Mouse (Mus musculus) MEL (cell line): ENCODE results near the gene Klhdc2. TPM values are rescaled to one million over a fixed set of nuclear protein-coding genes. Genes with fewer than 3 reads are reported as not detected.

Source experiments
- DNase-seq: peaks from one replicate; pipeline ENCODE4 v3.0.0; 2011; ENCODE audit warnings: low read depth, low spot score
- H3K27ac ChIP-seq: 2 replicates; pipeline ENCODE4 v1.5.1; 2012; ENCODE audit warnings: low read depth, mild to moderate bottlenecking, control low read depth, low read length, moderate library complexity; ENCODE audit not compliant: control insufficient read depth
- H3K27me3 ChIP-seq, 2 experiments: fragments of 150-350 bp in 1 of 2; sonication (generic) in 1 of 2; 2 replicates each; pipeline ENCODE4 v1.6.1; 2012; ENCODE audit warnings: low read length in 2 of 2, mild to moderate bottlenecking in 2 of 2, improper control_type of control experiment in 1 of 2, moderate library complexity in 1 of 2; ENCODE audit not compliant: insufficient read depth in 2 of 2, control insufficient read depth in 1 of 2
- H3K36me3 ChIP-seq, 2 experiments: 2 replicates each; pipeline ENCODE4 v1.6.1; 2012 to 2014; ENCODE audit warnings: low read length in 2 of 2, improper control_type of control experiment in 1 of 2, inconsistent platforms in 1 of 2, mild to moderate bottlenecking in 1 of 2; ENCODE audit not compliant: insufficient read depth in 2 of 2, control insufficient read depth in 1 of 2
- H3K4me1 ChIP-seq, 2 experiments: fragments of 150-350 bp in 1 of 2; sonication (generic) in 1 of 2; 2 replicates each; pipeline ENCODE4 v1.6.1; 2012; ENCODE audit warnings: low read length in 2 of 2, improper control_type of control experiment in 1 of 2, mild to moderate bottlenecking in 1 of 2; ENCODE audit not compliant: insufficient read depth in 2 of 2, control insufficient read depth in 1 of 2
- H3K4me3 ChIP-seq, 2 experiments: fragments of 150-350 bp in 1 of 2; sonication (generic) in 1 of 2; 2 replicates each; pipeline ENCODE4 v1.5.1; 2012; ENCODE audit warnings: low read depth in 2 of 2, low read length in 2 of 2, mild to moderate bottlenecking in 2 of 2, moderate library complexity in 2 of 2, control low read depth in 1 of 2, improper control_type of control experiment in 1 of 2; ENCODE audit not compliant: control insufficient read depth in 1 of 2, insufficient read depth in 1 of 2
- H3K79me2 ChIP-seq: 2 replicates; pipeline ENCODE4 v1.6.1; 2012; ENCODE audit warnings: mild to moderate bottlenecking, low read length, moderate library complexity; ENCODE audit not compliant: control insufficient read depth, poor library complexity, insufficient read depth
- H3K9ac ChIP-seq: 2 replicates; pipeline ENCODE4 v1.6.1; 2012; ENCODE audit warnings: low read depth, mild to moderate bottlenecking, control low read depth, low read length, moderate library complexity; ENCODE audit not compliant: control insufficient read depth, poor library complexity, severe bottlenecking
- H3K9me3 ChIP-seq: fragments of 150-350 bp; sonication (generic); replicated peaks from 2 replicates; pipeline ENCODE4 v1.6.1; 2012; ENCODE audit warnings: mild to moderate bottlenecking, low read length, improper control_type of control experiment, moderate library complexity; ENCODE audit not compliant: insufficient read depth
- CHD2 ChIP-seq: IDR thresholded peaks from 2 replicates; pipeline ENCODE4 v1.6.1; 2011; ENCODE audit warnings: low read length, improper control_type of control experiment
- E2F4 ChIP-seq: IDR thresholded peaks from 2 replicates; pipeline ENCODE4 v1.6.1; 2011; ENCODE audit warnings: low read depth, low read length, improper control_type of control experiment, borderline replicate concordance
- ELF1 ChIP-seq: IDR thresholded peaks from 2 replicates; pipeline ENCODE4 v1.6.1; 2014; ENCODE audit warnings: low read depth, mild to moderate bottlenecking, inconsistent platforms, low read length, improper control_type of control experiment, moderate library complexity
- EP300 ChIP-seq, 2 experiments: IDR thresholded peaks; 2 replicates each; pipeline ENCODE4 v1.6.1; 2011; ENCODE audit warnings: improper control_type of control experiment in 2 of 2, low read length in 2 of 2, low read depth in 1 of 2, mild to moderate bottlenecking in 1 of 2
- GABPA ChIP-seq: IDR thresholded peaks from 2 replicates; pipeline ENCODE4 v1.6.1; 2012; ENCODE audit warnings: low read depth, mild to moderate bottlenecking, inconsistent platforms, low read length, improper control_type of control experiment, moderate library complexity
- GATA1 ChIP-seq: IDR thresholded peaks from 2 replicates; pipeline ENCODE4 v1.6.1; 2011; ENCODE audit warnings: low read depth, low read length, improper control_type of control experiment
- JUND ChIP-seq: IDR thresholded peaks from 2 replicates; pipeline ENCODE4 v1.6.1; 2011; ENCODE audit warnings: low read depth, mild to moderate bottlenecking, improper control_type of control experiment, low read length
- MAFK ChIP-seq: IDR thresholded peaks from 2 replicates; pipeline ENCODE4 v1.6.1; 2011; ENCODE audit warnings: low read depth, mild to moderate bottlenecking, low read length, improper control_type of control experiment, borderline replicate concordance
- MYB ChIP-seq: IDR thresholded peaks from 2 replicates; pipeline ENCODE4 v1.6.1; 2011; ENCODE audit warnings: mild to moderate bottlenecking, low read depth, low read length, improper control_type of control experiment
- MYC ChIP-seq: IDR thresholded peaks from 2 replicates; pipeline ENCODE4 v1.6.1; 2011; ENCODE audit warnings: low read depth, mild to moderate bottlenecking, low read length, improper control_type of control experiment, moderate library complexity
- NELFE ChIP-seq: IDR thresholded peaks from 2 replicates; pipeline ENCODE4 v1.6.1; 2011; ENCODE audit warnings: low read depth, low read length, improper control_type of control experiment
- NRF1 ChIP-seq: IDR thresholded peaks from 2 replicates; pipeline ENCODE4 v1.6.1; 2014; ENCODE audit warnings: low read depth, mild to moderate bottlenecking, inconsistent platforms, low read length, improper control_type of control experiment, moderate library complexity; ENCODE audit not compliant: poor library complexity, insufficient read depth, severe bottlenecking
- POLR2A ChIP-seq, 2 experiments: IDR thresholded peaks; 2 replicates each; pipeline ENCODE4 v1.6.1; 2011 to 2012; ENCODE audit warnings: low read length in 2 of 2, mild to moderate bottlenecking in 2 of 2, control low read depth in 1 of 2, improper control_type of control experiment in 1 of 2, low read depth in 1 of 2, moderate library complexity in 1 of 2; ENCODE audit not compliant: control insufficient read depth in 1 of 2, insufficient read depth in 1 of 2, poor library complexity in 1 of 2
- POLR2AphosphoS2 ChIP-seq: IDR thresholded peaks from 2 replicates; pipeline ENCODE4 v1.6.1; 2011; ENCODE audit warnings: low read length, improper control_type of control experiment
- RAD21 ChIP-seq: IDR thresholded peaks from 2 replicates; pipeline ENCODE4 v1.6.1; 2011; ENCODE audit warnings: mild to moderate bottlenecking, low read depth, low read length, improper control_type of control experiment
- SIN3A ChIP-seq: IDR thresholded peaks from 2 replicates; pipeline ENCODE4 v1.6.1; 2012; ENCODE audit warnings: low read length, improper control_type of control experiment, inconsistent platforms
- SMC3 ChIP-seq: IDR thresholded peaks from 2 replicates; pipeline ENCODE4 v1.6.1; 2011; ENCODE audit warnings: low read depth, low read length, improper control_type of control experiment
- TAL1 ChIP-seq: IDR thresholded peaks from 2 replicates; pipeline ENCODE4 v1.6.1; 2012; ENCODE audit warnings: mild to moderate bottlenecking, inconsistent platforms, low read length, moderate library complexity, mixed read lengths
- TBP ChIP-seq: IDR thresholded peaks from 2 replicates; pipeline ENCODE4 v1.8.0; 2011; ENCODE audit warnings: low read depth, low read length, improper control_type of control experiment
- TCF12 ChIP-seq: IDR thresholded peaks from 2 replicates; pipeline ENCODE4 v1.6.1; 2014; ENCODE audit warnings: low read depth, mild to moderate bottlenecking, inconsistent platforms, low read length, improper control_type of control experiment, moderate library complexity
- UBTF ChIP-seq: IDR thresholded peaks from 2 replicates; pipeline ENCODE4 v1.6.1; 2012; ENCODE audit warnings: low read depth, mild to moderate bottlenecking, inconsistent platforms, low read length, improper control_type of control experiment, moderate library complexity, borderline replicate concordance; ENCODE audit not compliant: insufficient read depth
- USF1 ChIP-seq: IDR thresholded peaks from 2 replicates; pipeline ENCODE4 v1.6.1; 2014; ENCODE audit warnings: low read depth, mild to moderate bottlenecking, inconsistent platforms, low read length, improper control_type of control experiment, moderate library complexity
- USF2 ChIP-seq, 2 experiments: IDR thresholded peaks; 2 replicates each; pipeline ENCODE4 v1.6.1; 2011 to 2012; ENCODE audit warnings: improper control_type of control experiment in 2 of 2, low read length in 2 of 2, borderline replicate concordance in 1 of 2, inconsistent platforms in 1 of 2, low read depth in 1 of 2, mild to moderate bottlenecking in 1 of 2; ENCODE audit not compliant: insufficient read depth in 1 of 2
- ZKSCAN1 ChIP-seq: IDR thresholded peaks from 2 replicates; pipeline ENCODE4 v1.6.1; 2012; ENCODE audit warnings: low read depth, mild to moderate bottlenecking, inconsistent platforms, low read length, improper control_type of control experiment, moderate library complexity
- ZNF384 ChIP-seq: IDR thresholded peaks from 2 replicates; pipeline ENCODE4 v1.6.1; 2012; ENCODE audit warnings: low read depth, mild to moderate bottlenecking, inconsistent platforms, low read length, improper control_type of control experiment
- polyA plus RNA-seq, 2 experiments: library from polyadenylated mRNA; stranded (reverse) in 1 of 2; unstranded in 1 of 2; fragments of >175 nt in 1 of 2; fragments of >200 nt in 1 of 2; gene quantifications; 2 replicates each; pipeline versions ENCODE4 v1.2.1 to v1.2.4; 2012; ENCODE audit warnings: low replicate concordance in 2 of 2, low read depth in 1 of 2; ENCODE audit not compliant: insufficient read length in 2 of 2, insufficient read depth in 1 of 2, missing spikeins in 1 of 2
- total RNA-seq: library from RNA; depleted of rRNA; stranded (reverse); fragments of 300-350 nt; gene quantifications from 2 replicates; pipeline ENCODE4 v1.2.3, GENCODE M21; 2012

Gene Klhdc2
- total and polyA plus RNA-seq, 3 experiments = 48.5 to 154 (median 51.7) TPM

DNA sequence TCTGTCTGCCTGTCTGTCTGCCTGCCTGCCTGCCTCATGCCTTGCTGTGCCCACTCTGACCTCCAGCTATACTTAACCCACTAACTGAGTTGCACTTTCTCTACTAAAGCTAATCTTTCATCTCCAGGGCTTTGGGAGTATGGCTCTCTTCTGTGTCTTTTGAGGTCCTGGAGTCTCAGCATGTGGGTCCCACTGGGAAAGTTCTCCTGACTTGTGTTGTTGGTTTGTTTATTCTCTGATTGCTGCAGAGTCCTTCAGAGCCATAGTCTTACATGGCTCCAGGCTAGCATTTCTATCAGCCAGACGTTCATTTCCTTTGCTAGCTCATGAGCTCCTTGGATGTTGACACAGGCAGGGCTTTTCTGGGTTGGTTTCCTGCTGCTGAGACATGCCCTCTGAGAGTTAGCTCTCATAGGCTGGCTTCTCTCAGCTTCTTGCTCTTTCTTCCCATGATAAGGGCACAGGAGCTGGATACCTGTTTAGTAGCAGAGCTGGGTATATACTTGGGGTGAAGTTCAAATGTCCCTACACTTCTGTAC is 16.5 kb upstream of the Klhdc2 start:
- TF ChIP-seq TBP (no peak), ELF1 (no peak), NRF1 (no peak), GATA1 (no peak), USF2 (IDR thresholded peaks at IDR 0.05; ENCODE audit: borderline replicate concordance in 1 of 2, insufficient read depth in 1 of 2, low read depth in 1 of 2, low read length in 2 of 2) (no peak), TCF12 (no peak), NELFE (no peak), USF1 (no peak)
- TF ChIP-seq, all 39 proteins: peak for 0
- DNase-seq = no peak
- no peaks in the 10 kb centered on the region for H3K36me3 ChIP-seq
- H3K9ac ChIP-seq = no peak overlapping the region
- H3K9me3 ChIP-seq = no peaks in the 10 kb centered on the region
- H3K27me3 ChIP-seq = no peaks in the 10 kb centered on the region; a peak in 1 of 4 replicates
- no peak overlapping the region for H3K4me3 ChIP-seq
- H3K27ac ChIP-seq = no peak overlapping the region
- no peaks in the 10 kb centered on the region for H3K4me1 ChIP-seq
- no peaks in the 10 kb centered on the region for H3K79me2 ChIP-seq

DNA sequence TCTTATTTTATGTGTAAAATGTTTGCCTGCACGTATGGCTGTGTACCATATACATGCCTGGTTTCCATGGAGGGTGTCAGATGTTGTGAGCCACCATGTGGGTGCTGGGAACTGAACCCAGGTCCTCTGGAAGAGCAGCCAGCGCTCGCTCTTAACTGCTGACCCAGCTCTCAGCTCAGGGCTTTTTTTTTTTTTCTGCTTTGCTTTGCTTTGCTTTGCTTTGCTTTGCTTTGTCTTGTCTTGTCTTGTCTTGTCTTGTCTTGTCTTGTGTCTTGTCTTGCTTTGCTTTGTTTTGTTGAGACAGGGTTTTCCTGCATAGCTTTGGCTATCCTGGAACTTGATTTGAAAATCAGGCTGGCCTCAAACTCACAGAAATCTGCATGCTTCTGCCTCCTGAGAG is 15.6 kb upstream of the Klhdc2 start:
- no peak overlapping the region for H3K9ac ChIP-seq
- H3K79me2 ChIP-seq = no peaks in the 10 kb centered on the region
- no peak for TF ChIP-seq EP300 (IDR thresholded peaks at IDR 0.05; ENCODE audit: low read depth in 1 of 2, low read length in 2 of 2)
- no peak for TF ChIP-seq TAL1
- no peak for TF ChIP-seq SMC3
- no peak for TF ChIP-seq JUND
- no peak for TF ChIP-seq ZNF384
- H3K27ac ChIP-seq = no peak overlapping the region
- no peak for DNase-seq
- H3K9me3 ChIP-seq = no peaks in the 10 kb centered on the region
- H3K4me3 ChIP-seq = no peak overlapping the region
- H3K4me1 ChIP-seq = no peaks in the 10 kb centered on the region
- no peaks in the 10 kb centered on the region for H3K36me3 ChIP-seq
- no peaks in the 10 kb centered on the region; a peak in 1 of 4 replicates for H3K27me3 ChIP-seq

DNA sequence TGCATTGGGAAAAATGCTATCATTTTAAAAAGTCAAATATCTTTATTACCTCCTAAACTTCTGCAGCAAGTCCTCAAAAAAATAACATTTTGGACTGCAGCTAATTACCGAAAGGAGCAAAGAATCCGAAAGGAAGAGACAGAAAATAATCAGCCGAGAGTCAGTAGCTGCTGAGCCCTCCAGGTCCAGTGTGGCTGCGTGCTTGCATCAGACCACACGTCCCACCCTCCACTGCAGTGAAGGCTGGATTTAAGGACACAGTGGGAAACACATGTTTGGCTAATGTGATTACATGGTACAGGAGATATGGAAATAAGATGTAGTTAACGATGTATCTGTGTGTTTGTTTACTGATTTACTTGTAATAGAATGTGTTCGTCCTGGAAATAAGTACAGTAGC is 13.3 kb upstream of the Klhdc2 start:
- Histone ChIP-seq H3K9ac (no peak overlapping the region), H3K4me3 (no peak overlapping the region), H3K36me3 (no peaks in the 10 kb centered on the region), H3K27ac (no peak overlapping the region), H3K27me3 (no peaks in the 10 kb centered on the region; a peak in 1 of 4 replicates), H3K4me1 (no peaks in the 10 kb centered on the region), H3K79me2 (no peaks in the 10 kb centered on the region), H3K9me3 (no peaks in the 10 kb centered on the region)
- no peak for DNase-seq
- TF ChIP-seq JUND (no peak), TAL1 (no peak), USF1 (no peak), MYC (no peak), NRF1 (no peak), SIN3A (no peak), E2F4 (no peak), POLR2AphosphoS2 (no peak), ZKSCAN1 (no peak), UBTF (no peak), GABPA (no peak), GATA1 (no peak), MYB (no peak), CHD2 (no peak), POLR2A (IDR thresholded peaks at IDR 0.05; ENCODE audit: control insufficient read depth in 1 of 2, insufficient read depth in 1 of 2, low read depth in 1 of 2, low read length in 2 of 2, poor library complexity in 1 of 2) (no peak), MAFK (no peak), EP300 (IDR thresholded peaks at IDR 0.05; ENCODE audit: low read depth in 1 of 2, low read length in 2 of 2) (no peak), RAD21 (no peak)
